Mouse (Mus musculus) MEL (cell line): ENCODE measurements around the gene Cnksr1. TPM values are rescaled to one million over a fixed set of nuclear protein-coding genes. Genes with fewer than 3 reads are reported as not detected.

Experiments
- DNase-seq: peaks from one replicate; pipeline ENCODE4 v3.0.0; 2011; ENCODE audit warnings: low read depth, low spot score
- H3K27ac ChIP-seq: 2 replicates; pipeline ENCODE4 v1.5.1; 2012; ENCODE audit warnings: low read depth, mild to moderate bottlenecking, control low read depth, low read length, moderate library complexity; ENCODE audit not compliant: control insufficient read depth
- H3K27me3 ChIP-seq, 2 experiments: fragments of 150-350 bp in 1 of 2; sonication (generic) in 1 of 2; 2 replicates each; pipeline ENCODE4 v1.6.1; 2012; ENCODE audit warnings: low read length in 2 of 2, mild to moderate bottlenecking in 2 of 2, improper control_type of control experiment in 1 of 2, moderate library complexity in 1 of 2; ENCODE audit not compliant: insufficient read depth in 2 of 2, control insufficient read depth in 1 of 2
- H3K36me3 ChIP-seq, 2 experiments: 2 replicates each; pipeline ENCODE4 v1.6.1; 2012 to 2014; ENCODE audit warnings: low read length in 2 of 2, improper control_type of control experiment in 1 of 2, inconsistent platforms in 1 of 2, mild to moderate bottlenecking in 1 of 2; ENCODE audit not compliant: insufficient read depth in 2 of 2, control insufficient read depth in 1 of 2
- H3K4me1 ChIP-seq, 2 experiments: fragments of 150-350 bp in 1 of 2; sonication (generic) in 1 of 2; 2 replicates each; pipeline ENCODE4 v1.6.1; 2012; ENCODE audit warnings: low read length in 2 of 2, improper control_type of control experiment in 1 of 2, mild to moderate bottlenecking in 1 of 2; ENCODE audit not compliant: insufficient read depth in 2 of 2, control insufficient read depth in 1 of 2
- H3K4me3 ChIP-seq, 2 experiments: fragments of 150-350 bp in 1 of 2; sonication (generic) in 1 of 2; 2 replicates each; pipeline ENCODE4 v1.5.1; 2012; ENCODE audit warnings: low read depth in 2 of 2, low read length in 2 of 2, mild to moderate bottlenecking in 2 of 2, moderate library complexity in 2 of 2, control low read depth in 1 of 2, improper control_type of control experiment in 1 of 2; ENCODE audit not compliant: control insufficient read depth in 1 of 2, insufficient read depth in 1 of 2
- H3K79me2 ChIP-seq: 2 replicates; pipeline ENCODE4 v1.6.1; 2012; ENCODE audit warnings: mild to moderate bottlenecking, low read length, moderate library complexity; ENCODE audit not compliant: control insufficient read depth, poor library complexity, insufficient read depth
- H3K9ac ChIP-seq: 2 replicates; pipeline ENCODE4 v1.6.1; 2012; ENCODE audit warnings: low read depth, mild to moderate bottlenecking, control low read depth, low read length, moderate library complexity; ENCODE audit not compliant: control insufficient read depth, poor library complexity, severe bottlenecking
- H3K9me3 ChIP-seq: fragments of 150-350 bp; sonication (generic); replicated peaks from 2 replicates; pipeline ENCODE4 v1.6.1; 2012; ENCODE audit warnings: mild to moderate bottlenecking, low read length, improper control_type of control experiment, moderate library complexity; ENCODE audit not compliant: insufficient read depth
- CTCF ChIP-seq, 3 experiments: IDR thresholded peaks in 2 of 3; conservative IDR thresholded peaks in 1 of 3; 2 replicates each; pipeline ENCODE4 v1.5.1; 2011 to 2012; ENCODE audit warnings: low read length in 3 of 3, low read depth in 2 of 3, mild to moderate bottlenecking in 2 of 3, improper control_type of control experiment in 1 of 3, inconsistent platforms in 1 of 3, mixed read lengths in 1 of 3, moderate library complexity in 1 of 3; ENCODE audit not compliant: control insufficient read depth in 1 of 3, insufficient read depth in 1 of 3, poor library complexity in 1 of 3, severe bottlenecking in 1 of 3
- EP300 ChIP-seq, 2 experiments: IDR thresholded peaks; 2 replicates each; pipeline ENCODE4 v1.6.1; 2011; ENCODE audit warnings: improper control_type of control experiment in 2 of 2, low read length in 2 of 2, low read depth in 1 of 2, mild to moderate bottlenecking in 1 of 2
- JUND ChIP-seq: IDR thresholded peaks from 2 replicates; pipeline ENCODE4 v1.6.1; 2011; ENCODE audit warnings: low read depth, mild to moderate bottlenecking, improper control_type of control experiment, low read length
- MAFK ChIP-seq: IDR thresholded peaks from 2 replicates; pipeline ENCODE4 v1.6.1; 2011; ENCODE audit warnings: low read depth, mild to moderate bottlenecking, low read length, improper control_type of control experiment, borderline replicate concordance
- MAZ ChIP-seq: IDR thresholded peaks from 2 replicates; pipeline ENCODE4 v1.6.1; 2012; ENCODE audit warnings: low read depth, mild to moderate bottlenecking, inconsistent platforms, low read length, improper control_type of control experiment
- MYC ChIP-seq: IDR thresholded peaks from 2 replicates; pipeline ENCODE4 v1.6.1; 2011; ENCODE audit warnings: low read depth, mild to moderate bottlenecking, low read length, improper control_type of control experiment, moderate library complexity
- NELFE ChIP-seq: IDR thresholded peaks from 2 replicates; pipeline ENCODE4 v1.6.1; 2011; ENCODE audit warnings: low read depth, low read length, improper control_type of control experiment
- NRF1 ChIP-seq: IDR thresholded peaks from 2 replicates; pipeline ENCODE4 v1.6.1; 2014; ENCODE audit warnings: low read depth, mild to moderate bottlenecking, inconsistent platforms, low read length, improper control_type of control experiment, moderate library complexity; ENCODE audit not compliant: poor library complexity, insufficient read depth, severe bottlenecking
- POLR2AphosphoS2 ChIP-seq: IDR thresholded peaks from 2 replicates; pipeline ENCODE4 v1.6.1; 2011; ENCODE audit warnings: low read length, improper control_type of control experiment
- RAD21 ChIP-seq: IDR thresholded peaks from 2 replicates; pipeline ENCODE4 v1.6.1; 2011; ENCODE audit warnings: mild to moderate bottlenecking, low read depth, low read length, improper control_type of control experiment
- SMC3 ChIP-seq: IDR thresholded peaks from 2 replicates; pipeline ENCODE4 v1.6.1; 2011; ENCODE audit warnings: low read depth, low read length, improper control_type of control experiment
- TCF12 ChIP-seq: IDR thresholded peaks from 2 replicates; pipeline ENCODE4 v1.6.1; 2014; ENCODE audit warnings: low read depth, mild to moderate bottlenecking, inconsistent platforms, low read length, improper control_type of control experiment, moderate library complexity
- UBTF ChIP-seq: IDR thresholded peaks from 2 replicates; pipeline ENCODE4 v1.6.1; 2012; ENCODE audit warnings: low read depth, mild to moderate bottlenecking, inconsistent platforms, low read length, improper control_type of control experiment, moderate library complexity, borderline replicate concordance; ENCODE audit not compliant: insufficient read depth
- USF1 ChIP-seq: IDR thresholded peaks from 2 replicates; pipeline ENCODE4 v1.6.1; 2014; ENCODE audit warnings: low read depth, mild to moderate bottlenecking, inconsistent platforms, low read length, improper control_type of control experiment, moderate library complexity
- ZC3H11A ChIP-seq: IDR thresholded peaks from 2 replicates; pipeline ENCODE4 v1.6.1; 2012; ENCODE audit warnings: low read depth, mild to moderate bottlenecking, inconsistent platforms, low read length, improper control_type of control experiment
- polyA plus RNA-seq, 2 experiments: library from polyadenylated mRNA; stranded (reverse) in 1 of 2; unstranded in 1 of 2; fragments of >175 nt in 1 of 2; fragments of >200 nt in 1 of 2; gene quantifications; 2 replicates each; pipeline versions ENCODE4 v1.2.1 to v1.2.4; 2012; ENCODE audit warnings: low replicate concordance in 2 of 2, low read depth in 1 of 2; ENCODE audit not compliant: insufficient read length in 2 of 2, insufficient read depth in 1 of 2, missing spikeins in 1 of 2
- total RNA-seq: library from RNA; depleted of rRNA; stranded (reverse); fragments of 300-350 nt; gene quantifications from 2 replicates; pipeline ENCODE4 v1.2.3, GENCODE M21; 2012

The Cnksr1 gene
- total and polyA plus RNA-seq, 3 experiments: 0.07 TPM; not detected in 2

DNA sequence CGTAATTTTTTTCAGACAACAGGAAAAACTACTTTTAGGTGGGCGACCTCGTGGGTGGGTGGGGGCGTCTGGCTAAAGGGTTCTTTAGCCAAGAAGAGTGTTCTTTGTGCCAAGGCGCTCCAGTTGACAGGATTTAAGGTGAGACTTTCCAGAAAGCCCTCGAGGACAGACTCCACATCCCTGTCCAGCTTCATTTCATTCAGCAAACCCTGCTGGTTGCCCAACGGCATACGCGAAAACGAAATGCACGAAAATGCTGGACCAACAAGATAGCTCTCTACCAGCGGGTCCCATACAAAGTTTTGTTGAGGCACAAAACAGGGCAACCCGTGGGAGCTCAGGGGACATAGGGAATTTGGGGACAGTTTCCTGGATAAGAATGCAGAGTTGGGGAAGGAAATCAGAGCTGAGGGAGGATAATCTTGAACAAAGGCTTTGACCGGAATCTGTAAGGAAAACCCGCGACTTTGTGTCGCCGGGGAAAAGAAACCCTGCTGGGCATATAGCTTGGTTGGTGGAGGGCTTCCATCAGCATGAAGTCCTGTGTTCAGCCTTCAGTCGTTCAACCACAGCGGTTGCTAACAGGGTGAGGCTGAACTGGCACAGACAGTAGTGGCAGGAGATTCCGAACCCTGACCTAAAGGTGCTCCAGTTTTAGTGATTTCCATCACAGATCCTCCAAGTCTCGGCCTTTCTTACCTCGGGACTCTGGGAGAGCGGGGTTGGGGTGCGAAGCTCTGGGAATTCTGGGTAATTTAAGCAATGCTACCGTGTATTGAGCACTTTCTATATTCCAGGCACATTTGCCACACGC lies 12.1 kb upstream of the Cnksr1 start:
- DNase-seq: no peak
- peaks cover 0 to 3% of the 10 kb centered on the region in 2 experiments; a peak in 1 of 4 replicates for H3K36me3 ChIP-seq
- H3K27ac ChIP-seq: no peak overlapping the region
- H3K9me3 ChIP-seq: no peaks in the 10 kb centered on the region
- H3K9ac ChIP-seq: peak overlapping the region; percentile 77
- peaks cover 2 to 11% of the 10 kb centered on the region in 2 experiments; a peak in 2 of 4 replicates for H3K4me1 ChIP-seq
- H3K27me3 ChIP-seq: no peaks in the 10 kb centered on the region
- peaks cover under 1% of the 10 kb centered on the region for H3K79me2 ChIP-seq
- H3K4me3 ChIP-seq: peak overlapping the region; percentile 52 to 59; a peak in 3 of 4 replicates
- no peak for TF ChIP-seq USF1
- TF ChIP-seq MAFK: no peak
- TF ChIP-seq UBTF: no peak
- TF ChIP-seq POLR2AphosphoS2: no peak
- no peak for TF ChIP-seq JUND
- no peak for TF ChIP-seq CTCF (IDR thresholded peaks at IDR 0.05 in 2 of 3, conservative IDR thresholded peaks at IDR 0.05 in 1 of 3; ENCODE audit: control insufficient read depth in 1 of 3, insufficient read depth in 1 of 3, low read depth in 2 of 3, low read length in 3 of 3, poor library complexity in 1 of 3, severe bottlenecking in 1 of 3)
- TF ChIP-seq NELFE: no peak

DNA sequence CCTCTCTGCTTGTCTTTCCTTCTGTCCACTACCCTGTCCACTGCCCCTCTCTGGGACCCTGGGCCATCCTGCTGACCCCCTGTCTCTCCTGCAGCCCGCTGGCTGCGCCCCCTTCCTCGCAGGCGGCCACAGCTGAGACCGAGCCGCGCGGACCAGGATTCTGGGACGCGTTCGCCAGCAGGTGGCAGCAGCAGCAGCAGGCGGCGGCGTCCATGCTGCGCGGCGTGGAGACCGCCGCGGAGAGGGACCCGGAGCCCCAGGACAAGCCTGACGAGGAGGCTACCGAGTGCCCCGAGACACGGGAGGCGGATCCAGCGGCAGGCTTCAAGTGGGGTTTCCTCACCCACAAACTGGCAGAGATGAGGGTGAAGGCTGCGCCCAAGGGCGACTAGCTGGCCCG lies 11.5 kb upstream of the Cnksr1 start:
- Histone ChIP-seq H3K36me3 (peaks cover 0 to 3% of the 10 kb centered on the region in 2 experiments; a peak in 1 of 4 replicates), H3K4me3 (peak overlapping the region; percentile 52 to 59), H3K9ac (peak overlapping the region; percentile 77), H3K4me1 (peaks cover 2 to 12% of the 10 kb centered on the region in 2 experiments; a peak in 2 of 4 replicates), H3K9me3 (no peaks in the 10 kb centered on the region), H3K27ac (no peak overlapping the region), H3K27me3 (no peaks in the 10 kb centered on the region), H3K79me2 (peaks cover 7% of the 10 kb centered on the region)
- peak; percentile 75 for DNase-seq
- TF ChIP-seq NRF1 (0 out of 2 replicates have a peak, but pooled peaks have one; percentile 14), SMC3 (peak; percentile 81), RAD21 (peak; percentile 40), ZC3H11A (peak; percentile 38), EP300 (IDR thresholded peaks at IDR 0.05; ENCODE audit: low read depth in 1 of 2, low read length in 2 of 2) (no peak), MAZ (no peak), CTCF (IDR thresholded peaks at IDR 0.05 in 2 of 3, conservative IDR thresholded peaks at IDR 0.05 in 1 of 3; ENCODE audit: control insufficient read depth in 1 of 3, insufficient read depth in 1 of 3, low read depth in 2 of 3, low read length in 3 of 3, poor library complexity in 1 of 3, severe bottlenecking in 1 of 3) (peak in 2 of 3 experiments; percentile 88 to 95; a peak in 5 of 6 replicates), MYC (no peak), TCF12 (0 out of 2 replicates have a peak, but pooled peaks have one; percentile 25)
